In genomic region chr11:107451106-107451505, GRCm38 (mm10) we compare ENCODE assay signal across 9 mouse cellular contexts. TPM values are rescaled to one million over a fixed set of nuclear protein-coding genes. Genes with fewer than 3 reads are reported as not detected.
DNase-seq lines count a peak whose midpoint lies in the region; ATAC-seq and TF ChIP-seq lines count a peak whose summit lies in the region.
"Had no signal": no experiment of that assay in that cellular context is flagged by ENCODE, and none has a peak within 500 bp of the region (broad histone marks: within the 10 kb centered on the region; RNA-seq: fewer than 3 reads in every experiment).

No protein-coding gene starts in this region.

- no peaks in the 10 kb centered on the region for H3K36me3 ChIP-seq in lung, embryonic 14.5 days (ENCODE audit: insufficient read depth)
- H3K36me3 ChIP-seq in heart, embryonic 14.5 days (ENCODE audit: control insufficient read depth, insufficient read depth, low read length): no peaks in the 10 kb centered on the region
- no peaks in the 10 kb centered on the region for H3K36me3 ChIP-seq in liver, embryonic 14.5 days (replicated peaks; ENCODE audit: control insufficient read depth, insufficient read depth, low read depth)
- H3K36me3 ChIP-seq in forebrain, embryonic 10.5 days (replicated peaks): peaks cover 43% of the 10 kb centered on the region

- no peak overlapping the region for H3K4me3 ChIP-seq in lung, embryonic 14.5 days (ENCODE audit: low read depth, low read length)
- peak overlapping the region in 1 of 2 experiments; percentile 12; a peak in 1 of 4 replicates for H3K4me3 ChIP-seq in heart, embryonic 14.5 days (ENCODE audit: control insufficient read depth in 1 of 2, insufficient read depth in 1 of 2, low read depth in 1 of 2, low read length in 2 of 2)
- H3K4me3 ChIP-seq in liver, embryonic 14.5 days (ENCODE audit: insufficient read depth in 1 of 2, low read depth in 2 of 2, low read length in 2 of 2): peak overlapping the region; percentile 26 to 32; a peak in 3 of 4 replicates
- no peak overlapping the region for H3K4me3 ChIP-seq in forebrain, embryonic 10.5 days
- H3K4me3 ChIP-seq: hindbrain, embryonic 15.5 days had no signal

- WGBS in lung, embryonic 14.5 days: 53% methylated on average over 10 of the region's 10 CpGs
- 14% methylated on average over 10 of the region's 10 CpGs for WGBS in heart, embryonic 14.5 days
- WGBS in liver, embryonic 14.5 days (ENCODE audit: insufficient replicate concordance): 9% methylated on average over 10 of the region's 10 CpGs
- WGBS in forebrain, embryonic 10.5 days: 96% methylated on average over 10 of the region's 10 CpGs

- H3K9me3 ChIP-seq in lung, embryonic 14.5 days (ENCODE audit: low read depth, low read length): no peaks in the 10 kb centered on the region
- H3K9me3 ChIP-seq in heart, embryonic 14.5 days (ENCODE audit: control insufficient read depth, low read length): no peaks in the 10 kb centered on the region
- H3K9me3 ChIP-seq in liver, embryonic 14.5 days (ENCODE audit: control insufficient read depth, low read length): no peaks in the 10 kb centered on the region
- peaks cover 7% of the 10 kb centered on the region for H3K9me3 ChIP-seq in forebrain, embryonic 10.5 days
- H3K9me3 ChIP-seq: hindbrain, embryonic 15.5 days had no signal

- no peak for TF ChIP-seq CTCF in lung, embryonic 14.5 days (IDR thresholded peaks at IDR 0.05; ENCODE audit: low read depth)
- TF ChIP-seq CTCF in liver, embryonic 14.5 days (IDR thresholded peaks at IDR 0.05; ENCODE audit: low read depth): no peak

- TF ChIP-seq EP300 in liver, embryonic 14.5 days (IDR thresholded peaks at IDR 0.05; ENCODE audit: low read depth): peak; percentile 80

- peak overlapping the region; percentile 54; the same call in 1 of the 2 replicates for H3K27ac ChIP-seq in lung, embryonic 14.5 days (ENCODE audit: low read depth)
- 0 out of 4 replicates have a peak overlapping the region, but pooled peaks have one; percentile 14 to 16 for H3K27ac ChIP-seq in heart, embryonic 14.5 days (replicated peaks in 1 of 2; ENCODE audit: control insufficient read depth in 1 of 2, insufficient read depth in 1 of 2, low read depth in 2 of 2, low read length in 2 of 2)
- H3K27ac ChIP-seq in liver, embryonic 14.5 days: peak overlapping the region; percentile 92
- H3K27ac ChIP-seq in forebrain, embryonic 10.5 days: no peak overlapping the region
- H3K27ac ChIP-seq: hindbrain, embryonic 15.5 days had no signal

- peaks cover 8% of the 10 kb centered on the region; the same call in 1 of the 2 replicates for H3K4me1 ChIP-seq in lung, embryonic 14.5 days (ENCODE audit: insufficient read depth)
- H3K4me1 ChIP-seq in heart, embryonic 14.5 days (ENCODE audit: control insufficient read depth in 2 of 2, insufficient read depth in 2 of 2, low read length in 2 of 2): peaks cover 21 to 53% of the 10 kb centered on the region in 2 experiments
- H3K4me1 ChIP-seq in liver, embryonic 14.5 days (replicated peaks; ENCODE audit: control insufficient read depth in 2 of 2, insufficient read depth in 2 of 2, low read length in 1 of 2): peaks cover 58 to 60% of the 10 kb centered on the region in 2 experiments
- H3K4me1 ChIP-seq in forebrain, embryonic 10.5 days: peaks cover 35% of the 10 kb centered on the region

- no peak overlapping the region for H3K4me2 ChIP-seq in lung, embryonic 14.5 days
- peak overlapping the region; percentile 46 for H3K4me2 ChIP-seq in heart, embryonic 14.5 days (ENCODE audit: low read length)
- peak overlapping the region; percentile 71 for H3K4me2 ChIP-seq in liver, embryonic 14.5 days (ENCODE audit: low read depth)
- H3K4me2 ChIP-seq: hindbrain, embryonic 15.5 days had no signal

- H3K9ac ChIP-seq in lung, embryonic 14.5 days: no peak overlapping the region
- no peak overlapping the region for H3K9ac ChIP-seq in heart, embryonic 14.5 days (ENCODE audit: low read length)
- peak overlapping the region; percentile 67 for H3K9ac ChIP-seq in liver, embryonic 14.5 days (replicated peaks)
- H3K9ac ChIP-seq: hindbrain, embryonic 15.5 days had no signal

- ATAC-seq in lung, embryonic 14.5 days (ENCODE audit: insufficient read depth): no peak
- no peak for ATAC-seq in heart, embryonic 14.5 days (ENCODE audit: insufficient number of reproducible peaks, insufficient read depth, low FRiP score, low read depth)
- peak; percentile 73 for ATAC-seq in liver, embryonic 14.5 days (ENCODE audit: insufficient read depth)

- H3K27me3 ChIP-seq in lung, embryonic 14.5 days (ENCODE audit: insufficient read depth, low read length): no peaks in the 10 kb centered on the region
- no peaks in the 10 kb centered on the region for H3K27me3 ChIP-seq in heart, embryonic 14.5 days (ENCODE audit: control insufficient read depth, insufficient read depth, low read length)
- H3K27me3 ChIP-seq in liver, embryonic 14.5 days (ENCODE audit: control insufficient read depth, insufficient read depth, low read length): no peaks in the 10 kb centered on the region
- H3K27me3 ChIP-seq in forebrain, embryonic 10.5 days (ENCODE audit: poor library complexity, severe bottlenecking): no peaks in the 10 kb centered on the region
- H3K27me3 ChIP-seq: hindbrain, embryonic 15.5 days had no signal

- no peak for DNase-seq in lung, embryonic 14.5 days
- DNase-seq in lung, postnatal 4 days: no peak
- DNase-seq in liver, embryonic 14.5 days (ENCODE audit: low read depth in 3 of 3, low spot score in 3 of 3): peak; percentile 74 to 79 (median 75)
- peak; percentile 51 for DNase-seq in thymus, postnatal 14 days
- DNase-seq in urinary bladder, postnatal 14 days (ENCODE audit: low spot score): no peak
- DNase-seq in forebrain, embryonic 10.5 days (ENCODE audit: extremely low spot score, low spot score): no peak
- no peak for DNase-seq in layer of hippocampus, adult 9-10 months (ENCODE audit: low spot score)

RNA-seq across cellular contexts. Expression of gene Pitpnc1, which starts 19.4 kb away (rescaled TPM):
- polyA plus RNA-seq in lung, embryonic 14.5 days (2014; fragmentation: Nextera tagmentation; extraction: Ambion mirVana): 16.2 and 17.3 TPM in 2 replicates
- polyA plus RNA-seq in heart, embryonic 14.5 days (2014; fragmentation: Nextera tagmentation; extraction: Ambion mirVana): 16.0 and 16.8 TPM in 2 replicates
- polyA plus RNA-seq in liver, embryonic 14.5 days (2012; rRNA removed): 2.7 and 3.0 TPM in 2 replicates
- polyA plus RNA-seq in liver, embryonic 14.5 days (2014; fragmentation: Nextera tagmentation; extraction: Ambion mirVana): 5.8 and 6.7 TPM in 2 replicates
- 26.8 and 32.0 TPM in 2 replicates for polyA plus RNA-seq in forebrain, embryonic 10.5 days (2016; fragmentation: Nextera tagmentation; extraction: Ambion mirVana)

RNA-seq across cellular contexts. Expression of gene Psmd12, which starts 28.2 kb away (rescaled TPM):
- polyA plus RNA-seq in lung, embryonic 14.5 days (2014; fragmentation: Nextera tagmentation; extraction: Ambion mirVana): 188 and 192 TPM in 2 replicates
- polyA plus RNA-seq in heart, embryonic 14.5 days (2014; fragmentation: Nextera tagmentation; extraction: Ambion mirVana): 143 and 147 TPM in 2 replicates
- polyA plus RNA-seq in liver, embryonic 14.5 days (2012; rRNA removed): 22.3 and 45.6 TPM in 2 replicates
- polyA plus RNA-seq in liver, embryonic 14.5 days (2014; fragmentation: Nextera tagmentation; extraction: Ambion mirVana): 103 and 105 TPM in 2 replicates
- polyA plus RNA-seq in forebrain, embryonic 10.5 days (2016; fragmentation: Nextera tagmentation; extraction: Ambion mirVana): 231 and 246 TPM in 2 replicates

Comparison
In these comparisons a context has a peak if more than half of its experiments do, and no peak if none do; other contexts are left out.
1. DNase-seq: peak in liver, embryonic 14.5 days (3 of 3) and thymus, postnatal 14 days (single experiment); none in lung, embryonic 14.5 days (single experiment), lung, postnatal 4 days (0 of 2), urinary bladder, postnatal 14 days (single experiment), forebrain, embryonic 10.5 days (single experiment) and layer of hippocampus, adult 9-10 months (single experiment).
2. H3K4me3 ChIP-seq: peak in liver, embryonic 14.5 days (2 of 2); none in lung, embryonic 14.5 days (single experiment) and forebrain, embryonic 10.5 days (single experiment).